Mouse (Mus musculus) bone marrow, adult 2 months (tissue): ENCODE results near the gene Trim31. TPM values are rescaled to one million over a fixed set of nuclear protein-coding genes. Genes with fewer than 3 reads are reported as not detected.

Experiments used
- H3K27ac ChIP-seq: fragments of 200-500 bp; 2 replicates; pipeline ENCODE4 v1.5.1; 2012; ENCODE audit warnings: low read depth, mild to moderate bottlenecking, control low read depth, inconsistent platforms, low read length; ENCODE audit not compliant: control insufficient read depth, poor library complexity, insufficient read depth
- H3K4me1 ChIP-seq: fragments of 200-500 bp; 2 replicates; pipeline ENCODE4 v1.6.1; 2011; ENCODE audit warnings: low read length; ENCODE audit not compliant: control insufficient read depth, insufficient read depth
- H3K4me3 ChIP-seq: fragments of 200-500 bp; replicated peaks from 2 replicates; pipeline ENCODE3; 2011; ENCODE audit warnings: mild to moderate bottlenecking, low read depth, low read length, control low read depth; ENCODE audit not compliant: control insufficient read depth
- CTCF ChIP-seq: fragments of 200-500 bp; IDR thresholded peaks from 2 replicates; pipeline ENCODE4 v1.5.1; 2011; ENCODE audit warnings: low read length, control low read depth; ENCODE audit not compliant: control insufficient read depth, insufficient read depth
- POLR2A ChIP-seq: fragments of 200-500 bp; IDR thresholded peaks from 2 replicates; pipeline ENCODE4 v1.6.1; 2011; ENCODE audit warnings: low read depth, mild to moderate bottlenecking, control low read depth, low read length, borderline replicate concordance; ENCODE audit not compliant: control insufficient read depth
- WGBS: fragments of 180-500 bp; shearing (Covaris S2); methylation state at CpG from one replicate; pipeline ENCODE4 v1.1.7; 2018; 5-methylcytosine and 5-hydroxymethylcytosine counted together
- polyA plus RNA-seq: library from polyadenylated mRNA; stranded (reverse); fragments of >200 nt; gene quantifications from 2 replicates; pipeline ENCODE4 v1.2.4, GENCODE M21; 2011; ENCODE audit warnings: low replicate concordance; ENCODE audit not compliant: missing spikeins, insufficient read depth, insufficient read length

Trim31 gene
- polyA plus RNA-seq, 1 experiment: not detected

DNA sequence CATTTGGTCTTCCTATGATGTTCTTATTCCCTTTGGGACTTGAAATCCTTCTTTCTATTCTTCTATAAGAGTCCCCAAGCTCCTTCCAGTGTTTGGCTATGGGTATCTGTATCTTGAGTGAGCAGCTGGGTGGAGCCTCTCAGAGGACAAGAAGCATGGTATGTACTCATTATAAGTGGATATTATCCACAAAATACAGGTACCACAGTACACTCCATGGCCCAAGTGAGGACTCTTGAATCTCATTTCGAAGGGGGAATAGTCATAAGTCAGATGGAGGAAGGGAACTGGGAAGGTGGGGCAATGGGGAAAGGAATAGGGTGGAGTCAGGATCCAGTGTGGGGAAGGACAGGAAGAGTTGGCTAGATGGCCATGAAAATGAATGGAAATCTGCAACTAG, 55.1 kb downstream of the Trim31 start:
- WGBS: 86% methylated on average over 1 of the region's 1 CpGs
- no peak for TF ChIP-seq CTCF
- TF ChIP-seq POLR2A: no peak
- no peaks in the 10 kb centered on the region; the same call in 1 of the 2 replicates for H3K4me1 ChIP-seq
- no peak overlapping the region for H3K27ac ChIP-seq
- no peak overlapping the region for H3K4me3 ChIP-seq

DNA sequence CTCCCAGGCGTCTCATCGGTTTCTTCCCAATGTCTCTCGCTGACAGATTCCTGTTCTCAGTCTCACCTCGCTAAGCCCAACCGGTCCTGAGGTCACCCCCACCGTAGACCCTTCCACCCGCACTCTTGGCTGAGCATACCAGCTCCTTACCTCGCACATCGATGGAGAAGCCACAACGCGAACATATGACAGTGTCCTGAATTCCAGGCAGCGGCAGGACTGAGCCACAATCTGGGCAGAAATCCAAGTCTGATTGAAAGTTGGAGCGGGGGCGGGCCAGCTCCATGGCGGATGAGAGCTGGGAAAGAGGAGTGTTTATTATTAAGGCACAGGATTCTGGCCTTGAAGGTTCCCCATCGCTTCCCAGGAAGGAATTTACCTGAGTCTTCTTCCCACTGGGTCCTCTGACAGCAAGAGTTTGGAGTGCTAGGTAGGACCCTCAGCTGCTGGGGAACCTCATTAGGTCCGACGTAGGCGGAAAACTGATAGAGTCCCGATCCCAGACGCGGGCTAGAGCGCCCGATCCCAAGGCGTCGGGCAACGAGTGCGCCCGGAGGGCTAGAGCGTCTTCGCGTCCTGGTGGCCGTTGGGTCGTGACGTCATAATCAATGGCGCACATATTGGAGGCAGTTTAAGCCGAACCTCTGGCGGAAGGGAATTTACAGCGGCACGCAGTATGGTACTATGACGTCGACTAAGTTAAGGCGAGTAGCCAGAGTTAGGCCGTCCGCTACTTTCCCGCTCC, 60.3 kb downstream of the Trim31 start, which contains the start of the genes Znrd1 and Znrd1as:
TSS of gene Znrd1 (minus strand) at position 561 of the 745 bp plus-strand sequence.
TSS of gene Znrd1as (plus strand) at position 594 of the 745 bp plus-strand sequence.
- WGBS: under 1% methylated on average over 46 of the region's 46 CpGs
- TF ChIP-seq POLR2A (peak; percentile 67; the same call in 1 of the 2 replicates), CTCF (peak; percentile 26; the same call in 1 of the 2 replicates)

DNA sequence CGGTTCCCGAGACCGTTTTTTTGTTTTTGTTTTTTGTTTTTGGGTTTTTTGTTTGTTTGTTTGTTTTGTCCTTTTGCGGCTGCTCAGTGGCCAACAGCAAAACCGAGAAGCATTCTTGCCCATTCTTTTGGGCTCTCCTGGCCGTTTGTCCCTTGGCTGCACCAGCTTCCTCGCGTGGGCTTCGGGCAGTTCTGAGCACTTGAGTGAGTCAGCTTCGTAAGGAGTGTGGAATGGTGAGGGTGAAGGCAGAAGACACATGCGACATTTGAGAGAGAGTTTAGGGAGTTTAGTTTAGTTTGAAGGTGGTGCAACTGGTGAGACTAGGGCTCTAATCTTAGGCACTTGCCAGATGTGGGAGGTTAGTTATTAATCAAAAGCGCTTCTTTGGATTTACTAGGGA, 61.0 kb downstream of the Trim31 start:
- peak overlapping the region; percentile 70 for H3K4me3 ChIP-seq
- TF ChIP-seq POLR2A: no peak
- no peak for TF ChIP-seq CTCF
- 24% methylated on average over 12 of the region's 12 CpGs for WGBS
- no peaks in the 10 kb centered on the region; the same call in 1 of the 2 replicates for H3K4me1 ChIP-seq
- no peak overlapping the region for H3K27ac ChIP-seq

More for the DNA sequence above, 60.3 kb downstream of the Trim31 start, which contains the start of the genes Znrd1 and Znrd1as:
- Histone ChIP-seq H3K27ac (0 out of 2 replicates have a peak within 1 kb of the TSS, but pooled peaks have one; percentile 5), H3K4me3 (peak within 1 kb of the TSS; percentile 70), H3K4me1 (no peaks in the 10 kb centered on the region; the same call in 1 of the 2 replicates)

Other genes starting within 250 kb of the Trim31 start
- not detected in 2 replicates for gene H2-M1, start 225.9 kb upstream of the Trim31 start, polyA plus RNA-seq
- gene H2-M10.5, start 125.2 kb upstream of the Trim31 start, polyA plus RNA-seq: not detected in 2 replicates
- not detected in 2 replicates for gene H2-M10.6, start 85.9 kb upstream of the Trim31 start, polyA plus RNA-seq
- 20.9 and 39.6 TPM in 2 replicates for gene Trim26, start 61.0 kb upstream of the Trim31 start, polyA plus RNA-seq
- gene Trim15, start 30.9 kb upstream of the Trim31 start, polyA plus RNA-seq: 1.6 TPM in 1 of 2 replicates, not detected in the other
- gene Trim10, start 28.5 kb upstream of the Trim31 start, polyA plus RNA-seq: 108 and 159 TPM in 2 replicates
- gene Trim40, start 8.0 kb upstream of the Trim31 start, polyA plus RNA-seq: not detected in 2 replicates
- not detected in 2 replicates for gene Rnf39, start 44.8 kb downstream of the Trim31 start, polyA plus RNA-seq
- 21.2 and 37.5 TPM in 2 replicates for gene Ppp1r11, start 53.6 kb downstream of the Trim31 start, polyA plus RNA-seq
- gene Znrd1, start 60.4 kb downstream of the Trim31 start, polyA plus RNA-seq: 53.8 and 62.7 TPM in 2 replicates
- gene Znrd1as, start 60.5 kb downstream of the Trim31 start, polyA plus RNA-seq: 4.0 and 7.8 TPM in 2 replicates
- 1.8 TPM in 1 of 2 replicates, not detected in the other for gene 2410137M14Rik, start 83.1 kb downstream of the Trim31 start, polyA plus RNA-seq
- 5.6 and 15.2 TPM in 2 replicates for gene H2-M5, start 91.4 kb downstream of the Trim31 start, polyA plus RNA-seq
- gene Zfp57, start 103.0 kb downstream of the Trim31 start, polyA plus RNA-seq: 1.3 and 19.0 TPM in 2 replicates
- not detected in 2 replicates for gene Mog, start 125.3 kb downstream of the Trim31 start, polyA plus RNA-seq
- gene Gabbr1, start 147.8 kb downstream of the Trim31 start, polyA plus RNA-seq: 19.5 and 47.1 TPM in 2 replicates
- gene Olfr90, start 190.4 kb downstream of the Trim31 start, polyA plus RNA-seq: not detected in 2 replicates
- not detected in 2 replicates for gene Olfr91, start 200.2 kb downstream of the Trim31 start, polyA plus RNA-seq
- gene Olfr92, start 222.0 kb downstream of the Trim31 start, polyA plus RNA-seq: not detected in 2 replicates